Mouse (Mus musculus) ES-Bruce4 (cell line): Measurements from ENCODE around the gene Foxj2. TPM values are rescaled to one million over a fixed set of nuclear protein-coding genes. Genes with fewer than 3 reads are reported as not detected.
A peak's percentile ranks its signal among the peaks of the same experiment; 100 is the strongest.

ENCODE experiments used
- H3K27ac ChIP-seq: 2 replicates; pipeline ENCODE4 v1.5.1; 2012; ENCODE audit warnings: low read length, inconsistent platforms; ENCODE audit not compliant: insufficient read depth
- H3K27me3 ChIP-seq: 2 replicates; pipeline ENCODE4 v1.6.1; 2012; ENCODE audit warnings: mild to moderate bottlenecking, low read length, inconsistent platforms; ENCODE audit not compliant: control insufficient read depth, poor library complexity, insufficient read depth, severe bottlenecking
- H3K36me3 ChIP-seq: 2 replicates; pipeline ENCODE4 v1.6.1; 2012; ENCODE audit warnings: inconsistent platforms, mild to moderate bottlenecking, low read length, moderate library complexity; ENCODE audit not compliant: control insufficient read depth, poor library complexity, insufficient read depth, severe bottlenecking
- H3K4me1 ChIP-seq: one replicate; pipeline ENCODE4 v1.8.1; 2011; ENCODE audit warnings: low read length; ENCODE audit not compliant: control insufficient read depth, insufficient read depth
- H3K4me3 ChIP-seq: 2 replicates; pipeline ENCODE4 v1.5.1; 2011; ENCODE audit warnings: low read depth, mild to moderate bottlenecking, low read length
- H3K9ac ChIP-seq: 2 replicates; pipeline ENCODE4 v1.6.1; 2012; ENCODE audit warnings: low read depth, mild to moderate bottlenecking, inconsistent platforms; ENCODE audit not compliant: poor library complexity, severe bottlenecking
- H3K9me3 ChIP-seq: replicated peaks from 2 replicates; pipeline ENCODE4 v1.6.1; 2012; ENCODE audit warnings: mild to moderate bottlenecking, low read length, inconsistent platforms; ENCODE audit not compliant: control insufficient read depth, poor library complexity, insufficient read depth, severe bottlenecking
- CTCF ChIP-seq: IDR thresholded peaks from one replicate; pipeline ENCODE4 v1.8.1; 2011; ENCODE audit warnings: low read depth, low read length
- EP300 ChIP-seq: IDR thresholded peaks from 2 replicates; pipeline ENCODE4 v1.6.1; 2011; ENCODE audit warnings: low read depth, low read length; ENCODE audit not compliant: insufficient read depth
- POLR2A ChIP-seq: IDR thresholded peaks from one replicate; pipeline ENCODE4 v1.8.1; 2011; ENCODE audit warnings: low read length; ENCODE audit not compliant: insufficient read depth
- polyA plus RNA-seq: library from polyadenylated mRNA; stranded (reverse); fragments of >200 nt; gene quantifications from 2 replicates; pipeline ENCODE4 v1.2.4, GENCODE M21; 2011; ENCODE audit warnings: low read depth; ENCODE audit not compliant: missing spikeins, insufficient read depth, insufficient read length

Gene Foxj2
- polyA plus RNA-seq, 1 experiment: 10.9 TPM

DNA sequence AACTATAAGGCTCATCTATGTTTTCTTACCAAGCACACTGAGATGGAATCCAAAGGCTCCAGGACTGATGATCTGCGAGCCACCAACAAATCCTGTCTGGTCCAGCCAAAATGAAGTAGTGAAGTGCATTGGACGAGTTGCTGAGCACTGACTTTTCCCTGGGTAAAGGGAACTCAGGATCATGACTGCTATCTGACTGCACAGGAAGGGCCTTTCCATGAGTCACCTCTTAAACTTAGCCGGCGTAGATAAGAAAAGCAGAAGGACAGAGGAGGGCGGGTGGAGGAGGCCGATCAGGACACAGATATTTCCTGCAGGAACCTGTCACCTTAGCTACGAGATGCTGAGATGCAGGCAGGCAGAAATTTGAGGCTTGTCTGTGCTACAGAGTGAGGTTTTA is 36.2 kb downstream of the Foxj2 start, which contains the start of gene C3ar1:
TSS of gene C3ar1 (minus strand) at position 207 of the 400 bp plus-strand sequence.
- no peak within 1 kb of the TSS for H3K9ac ChIP-seq
- TF ChIP-seq POLR2A (no peak), EP300 (no peak), CTCF (no peak)
- H3K4me1 ChIP-seq: no peaks in the 10 kb centered on the region
- no peaks in the 10 kb centered on the region for H3K27me3 ChIP-seq
- no peaks in the 10 kb centered on the region for H3K36me3 ChIP-seq
- no peak within 1 kb of the TSS for H3K4me3 ChIP-seq
- H3K27ac ChIP-seq: no peak within 1 kb of the TSS
- H3K9me3 ChIP-seq: no peaks in the 10 kb centered on the region

- no peak overlapping the region for H3K27ac ChIP-seq
- H3K27me3 ChIP-seq: no peaks in the 10 kb centered on the region
- no peak for TF ChIP-seq EP300
- no peak for TF ChIP-seq POLR2A
- TF ChIP-seq CTCF: peak; percentile 1
- no peak overlapping the region for H3K4me3 ChIP-seq
- H3K9me3 ChIP-seq: peaks cover 12% of the 10 kb centered on the region
- H3K4me1 ChIP-seq: no peaks in the 10 kb centered on the region
- no peaks in the 10 kb centered on the region for H3K36me3 ChIP-seq
- H3K9ac ChIP-seq: no peak overlapping the region
Measured at GRCm38 (mm10) chr6:122862434-122862833, 42.7 kb downstream of the Foxj2 start.

DNA sequence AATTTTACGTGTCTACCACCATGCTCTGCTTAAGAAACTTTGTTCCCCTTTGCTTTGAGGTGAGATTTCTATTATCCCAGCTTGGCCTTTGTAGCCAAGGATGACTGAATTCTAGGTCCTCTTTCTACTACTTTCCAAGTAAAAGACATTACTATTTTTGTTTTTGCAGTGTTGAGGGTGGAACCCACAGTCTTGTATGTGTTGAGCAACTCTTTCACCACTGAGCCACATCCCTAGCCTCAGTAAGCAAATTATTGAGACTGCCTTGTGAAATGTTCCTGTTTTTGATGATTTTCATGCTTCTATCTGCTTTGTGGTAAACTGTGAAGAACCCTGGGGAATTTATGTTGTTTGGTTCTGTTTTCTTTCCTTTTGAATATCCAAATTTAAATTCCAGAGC is 43.2 kb downstream of the Foxj2 start:
- Histone ChIP-seq H3K9me3 (peaks cover 12% of the 10 kb centered on the region), H3K27ac (no peak overlapping the region), H3K4me1 (no peaks in the 10 kb centered on the region), H3K27me3 (no peaks in the 10 kb centered on the region), H3K9ac (no peak overlapping the region), H3K4me3 (no peak overlapping the region), H3K36me3 (no peaks in the 10 kb centered on the region)
- TF ChIP-seq EP300 (no peak), POLR2A (no peak), CTCF (no peak)

GRCm38 (mm10) chr6:122867914-122868313 is 48.2 kb downstream of the Foxj2 start:
- Histone ChIP-seq H3K27me3 (no peaks in the 10 kb centered on the region), H3K36me3 (no peaks in the 10 kb centered on the region), H3K27ac (no peak overlapping the region), H3K4me3 (no peak overlapping the region), H3K9me3 (no peaks in the 10 kb centered on the region), H3K4me1 (no peaks in the 10 kb centered on the region), H3K9ac (no peak overlapping the region)
- TF ChIP-seq CTCF: peak; percentile 1
- TF ChIP-seq EP300: no peak
- no peak for TF ChIP-seq POLR2A

- TF ChIP-seq CTCF: no peak
- no peak for TF ChIP-seq EP300
- no peak for TF ChIP-seq POLR2A
- Histone ChIP-seq H3K4me3 (no peak overlapping the region), H3K36me3 (no peaks in the 10 kb centered on the region), H3K27me3 (no peaks in the 10 kb centered on the region), H3K4me1 (no peaks in the 10 kb centered on the region), H3K27ac (no peak overlapping the region), H3K9me3 (no peaks in the 10 kb centered on the region), H3K9ac (no peak overlapping the region)
Measured at GRCm38 (mm10) chr6:122869846-122870245, 50.1 kb downstream of the Foxj2 start.

- no peak overlapping the region for H3K27ac ChIP-seq
- no peak overlapping the region for H3K9ac ChIP-seq
- no peaks in the 10 kb centered on the region for H3K27me3 ChIP-seq
- H3K36me3 ChIP-seq: peaks cover 10% of the 10 kb centered on the region
- no peak for TF ChIP-seq CTCF
- no peak for TF ChIP-seq POLR2A
- TF ChIP-seq EP300: no peak
- H3K9me3 ChIP-seq: no peaks in the 10 kb centered on the region
- no peaks in the 10 kb centered on the region for H3K4me1 ChIP-seq
- H3K4me3 ChIP-seq: no peak overlapping the region
Measured at GRCm38 (mm10) chr6:122872800-122873199, 53.1 kb downstream of the Foxj2 start.
